Mouse (Mus musculus) cerebellum, postnatal 10 days (tissue): ENCODE measurements around the gene Thy1.
A peak's percentile ranks its signal among the peaks of the same experiment; 100 is the strongest.

Source experiments
- DNase-seq, 2 experiments: peaks; one replicate each; pipeline ENCODE4 v3.0.0; 2021; ENCODE audit warnings: mixed read lengths in 2 of 2

The Thy1 gene

GRCm38 (mm10) chr9:44042836-44043707, at the start of gene Thy1:
TSS of gene Thy1 (plus strand) at chr9:44043384.
- DNase-seq = peak; percentile 83 to 85

- DNase-seq = peak in 1 of 2 experiments; percentile 20
Measured at GRCm38 (mm10) chr9:43997681-43998080, 45.5 kb upstream of the Thy1 start.

GRCm38 (mm10) chr9:43998851-43999250, 44.3 kb upstream of the Thy1 start:
- DNase-seq = no peak

- DNase-seq = no peak
Measured at GRCm38 (mm10) chr9:44004362-44004761, 38.8 kb upstream of the Thy1 start.

- no peak for DNase-seq
Measured at GRCm38 (mm10) chr9:44005305-44005704, 37.9 kb upstream of the Thy1 start.

GRCm38 (mm10) chr9:44007323-44007722, 35.9 kb upstream of the Thy1 start:
- no peak for DNase-seq

- DNase-seq = no peak
Measured at GRCm38 (mm10) chr9:44007991-44008390, 35.2 kb upstream of the Thy1 start.

GRCm38 (mm10) chr9:44010900-44011299, 32.3 kb upstream of the Thy1 start:
- no peak for DNase-seq

- no peak for DNase-seq
Measured at GRCm38 (mm10) chr9:44011668-44012067, 31.5 kb upstream of the Thy1 start.

- DNase-seq = no peak
Measured at GRCm38 (mm10) chr9:44012164-44012563, 31.0 kb upstream of the Thy1 start.

DNA sequence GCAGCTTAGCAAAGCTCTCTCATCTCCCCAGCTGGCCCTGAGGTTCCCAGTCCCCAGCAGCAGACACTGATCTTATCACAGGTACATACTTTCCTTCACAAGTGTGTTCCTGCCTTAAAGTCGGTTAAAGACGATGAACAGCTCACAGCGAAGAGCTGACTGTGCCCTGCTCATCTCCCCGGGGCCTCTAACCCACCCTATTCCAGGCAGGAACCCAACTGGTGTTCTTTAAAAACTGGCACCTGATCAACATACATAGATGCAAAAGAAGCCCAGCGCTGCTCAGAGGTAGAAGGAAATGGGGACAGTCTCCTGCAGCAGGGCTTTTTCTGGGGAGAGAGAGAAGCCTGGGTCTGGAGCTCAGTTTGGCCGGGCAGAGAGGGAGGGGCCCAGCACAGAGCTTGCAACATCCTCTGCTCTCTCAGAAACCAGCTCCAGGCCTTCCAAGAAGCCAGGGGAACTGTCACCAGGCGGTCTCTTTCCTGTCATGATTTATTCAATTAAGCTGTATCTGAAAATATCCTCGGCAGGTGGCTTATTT, 30.4 kb upstream of the Thy1 start:
- peak; percentile 44 to 47 for DNase-seq

DNA sequence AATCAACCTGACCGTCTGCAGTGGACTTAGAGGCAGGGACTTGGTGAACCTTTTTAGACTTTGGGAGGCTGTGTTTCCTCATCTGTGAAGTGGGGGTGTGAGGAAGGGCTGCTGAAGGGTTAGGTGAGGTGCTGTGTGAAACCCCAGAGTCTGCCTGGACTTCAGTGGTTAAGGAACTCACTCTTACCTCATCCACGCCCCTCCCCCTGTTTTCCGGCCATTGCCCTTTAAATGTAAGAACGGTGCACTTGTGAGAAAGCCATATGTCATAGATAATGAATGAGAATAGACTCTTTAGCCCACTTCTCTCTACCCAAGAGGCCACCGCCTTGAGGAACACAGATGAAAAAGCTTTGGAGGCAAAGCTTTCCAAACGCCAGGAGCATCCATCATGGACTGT, 29.4 kb upstream of the Thy1 start:
- DNase-seq = peak in 1 of 2 experiments; percentile 10

- peak; percentile 56 to 69 for DNase-seq
Measured at GRCm38 (mm10) chr9:44016304-44016703, 26.9 kb upstream of the Thy1 start.

GRCm38 (mm10) chr9:44017846-44018245, 25.3 kb upstream of the Thy1 start:
- DNase-seq = no peak

DNA sequence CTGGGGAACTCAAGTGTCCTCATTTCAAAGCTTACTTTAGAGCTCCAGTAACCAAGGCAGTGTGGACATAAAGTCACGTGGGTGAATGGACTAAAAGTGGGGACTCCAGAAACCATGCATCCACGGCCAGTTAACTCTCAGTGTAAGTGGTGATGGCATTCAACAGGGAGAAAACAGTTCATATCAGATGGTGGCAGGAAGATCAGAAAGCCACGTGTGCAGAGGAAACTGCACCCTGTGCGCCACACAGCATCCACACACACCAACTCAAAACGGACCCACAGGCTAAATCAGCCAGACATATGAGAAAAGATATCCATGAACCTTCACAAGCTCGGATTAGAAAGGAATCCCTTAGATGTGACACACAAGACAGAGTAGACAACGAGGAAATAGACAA, 23.2 kb upstream of the Thy1 start:
- DNase-seq = no peak

DNA sequence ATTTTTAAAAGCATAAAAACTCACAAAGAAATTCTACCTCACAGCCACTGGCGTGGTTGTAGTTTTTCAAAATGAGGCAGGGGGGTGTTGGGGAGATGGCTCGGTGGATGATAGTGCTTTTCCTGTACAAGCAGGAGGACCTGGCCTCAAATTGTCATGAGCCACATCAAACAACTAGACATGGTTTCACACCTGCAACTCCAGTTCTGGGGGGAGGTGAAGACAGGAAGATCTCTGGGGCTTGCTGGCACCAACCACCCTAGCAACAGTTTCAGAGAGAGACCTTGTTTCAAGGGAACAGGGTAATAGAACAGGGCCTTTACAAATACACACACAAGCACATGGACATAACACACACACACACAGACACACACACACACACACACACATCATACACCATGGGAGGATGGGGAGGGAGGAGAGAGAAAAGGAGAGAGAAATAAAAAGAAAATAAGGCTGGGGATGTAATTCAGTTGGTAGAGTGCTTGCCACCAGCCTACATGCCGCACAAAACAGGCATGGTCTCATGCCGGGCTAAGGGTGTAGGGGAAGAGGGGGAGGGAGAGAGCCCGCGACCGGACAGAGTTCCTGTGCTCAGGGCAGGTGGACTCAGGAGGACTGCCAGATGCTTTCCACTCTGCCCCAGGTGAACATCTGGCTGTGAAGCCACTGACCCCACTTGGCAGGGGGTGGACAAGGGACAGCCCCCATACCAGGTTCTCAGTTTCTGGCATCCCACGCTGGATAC, 20.9 kb upstream of the Thy1 start:
- no peak for DNase-seq

GRCm38 (mm10) chr9:44024096-44024495, 19.1 kb upstream of the Thy1 start:
- DNase-seq = no peak

DNA sequence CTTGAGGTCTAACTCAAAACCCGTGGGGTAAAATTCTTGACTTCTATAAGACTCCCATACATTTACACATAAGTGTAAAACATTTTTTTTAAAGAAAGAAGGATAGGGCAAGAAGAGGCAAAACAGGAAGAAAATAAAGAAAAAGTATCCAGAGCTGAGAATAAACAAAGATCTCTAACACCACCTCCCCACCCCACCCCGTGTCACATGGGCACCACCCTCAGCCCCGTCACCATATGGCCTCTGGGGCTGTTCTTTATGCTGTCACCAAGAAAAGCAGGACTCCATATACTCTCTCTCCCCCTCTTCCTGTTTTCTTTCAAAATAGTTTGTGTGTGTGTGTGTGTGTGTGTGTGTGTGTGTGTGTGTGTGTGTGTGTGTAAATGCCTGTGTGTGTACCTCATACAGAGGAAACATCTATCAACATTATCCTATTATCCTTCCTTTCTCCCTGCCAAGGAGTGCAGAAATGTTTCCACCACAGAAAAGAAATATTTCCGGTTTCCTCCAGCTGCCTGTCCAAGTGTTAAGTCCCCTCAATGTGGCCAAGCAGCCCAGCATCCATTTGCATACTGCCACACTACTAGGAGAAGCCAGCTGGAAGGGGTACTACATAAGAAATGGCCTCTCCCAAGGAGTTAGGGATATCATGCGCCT, 13.5 kb upstream of the Thy1 start:
- DNase-seq = no peak

DNA sequence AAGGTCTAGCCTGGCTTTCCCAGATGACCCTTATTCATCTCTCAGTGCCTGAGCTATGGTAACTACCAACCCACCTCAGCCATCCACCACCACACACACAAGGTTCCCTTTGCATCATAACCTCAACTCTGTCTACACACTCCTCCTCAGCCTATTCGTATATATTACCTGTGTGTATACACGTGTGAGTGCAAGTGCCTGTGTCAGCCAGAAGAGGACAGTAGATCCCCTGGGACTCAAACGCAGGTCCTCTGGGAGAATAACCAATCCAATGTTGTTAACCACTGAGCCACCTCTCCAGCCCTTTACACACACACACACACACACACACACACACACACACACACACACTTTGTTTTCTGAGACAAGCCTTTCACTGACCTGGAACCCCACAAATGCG, 12.5 kb upstream of the Thy1 start:
- DNase-seq = no peak

- no peak for DNase-seq
Measured at GRCm38 (mm10) chr9:44031079-44031478, 12.1 kb upstream of the Thy1 start.

DNA sequence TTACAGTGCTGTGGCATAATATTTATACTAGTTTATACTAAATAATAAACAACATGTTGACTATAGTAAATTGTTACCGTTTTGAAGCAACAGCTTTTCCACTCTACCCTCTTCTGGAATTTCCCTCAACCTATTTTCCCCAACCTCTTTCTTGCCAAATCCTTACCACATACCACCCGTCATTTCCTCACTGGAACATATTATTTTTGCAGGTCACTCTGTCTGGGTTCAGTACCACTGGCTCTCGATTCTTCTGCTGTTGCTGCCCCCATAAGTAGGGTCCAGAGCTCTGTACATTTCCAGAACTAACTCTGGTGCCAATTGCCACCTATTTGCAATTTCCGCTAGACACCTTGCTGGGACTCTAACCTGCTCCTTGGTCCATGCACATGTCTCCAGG, 11.2 kb upstream of the Thy1 start:
- no peak for DNase-seq

- DNase-seq = no peak
Measured at GRCm38 (mm10) chr9:44033317-44033716, 9.9 kb upstream of the Thy1 start.
